Mouse (Mus musculus): ENCODE results near the gene Kazald1. TPM values are rescaled to one million over a fixed set of nuclear protein-coding genes. Genes with fewer than 3 reads are reported as not detected.
"Not testable (repeated sequence)": the region's sequence is repeated elsewhere in the genome, so short reads cannot be mapped to it uniquely, and the experiment has no call there.

The Kazald1 gene
- total RNA-seq (2021), result 1 to 10 TPM; 7.5 TPM
- long read RNA-seq, experiment 1, partial matches to known transcripts, result 3 of 10 reads
- long read RNA-seq, experiment 1, other reads (novel, unspliced or antisense), result 3 of 10 reads
- long read RNA-seq, experiment 2, partial matches to known transcripts, result 3 of 7 reads
- long read RNA-seq, experiment 2, other reads (novel, unspliced or antisense), result 2 of 7 reads

DNA sequence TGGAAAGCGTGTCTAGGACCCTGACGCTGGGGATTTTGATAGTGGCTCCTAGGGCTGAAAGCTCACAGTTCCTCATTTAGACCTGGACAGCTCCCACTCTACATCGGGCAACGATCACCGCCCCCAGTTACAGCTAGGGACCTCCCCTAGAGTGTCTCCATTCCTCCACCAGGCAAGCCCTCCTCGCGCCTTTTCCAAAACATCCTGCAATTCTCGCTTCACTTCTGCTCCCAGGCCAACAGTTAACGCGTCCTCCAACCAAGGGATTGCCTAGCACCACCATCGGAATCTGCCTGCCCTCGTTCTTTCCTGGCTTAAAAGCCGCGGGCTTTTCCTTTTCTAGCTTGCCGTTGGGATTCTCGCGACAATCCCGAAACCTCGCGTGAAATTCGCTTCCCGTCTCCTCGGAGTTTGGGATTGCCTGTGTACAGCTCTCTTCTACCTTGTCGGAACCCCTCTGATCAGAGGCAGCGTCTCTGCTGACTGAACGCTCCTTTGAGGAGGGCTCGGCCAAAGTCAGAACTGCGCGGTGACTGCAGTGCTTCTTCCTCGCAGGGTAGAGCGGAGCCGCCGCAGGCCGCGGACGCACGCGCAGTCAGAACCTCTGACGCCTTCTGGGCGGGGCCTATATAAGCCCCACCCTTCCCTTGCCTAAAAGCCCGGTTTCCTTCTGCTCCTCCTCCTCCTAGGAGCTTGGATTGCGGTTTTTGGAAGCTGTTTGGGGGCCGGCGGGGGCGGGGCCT lies at the start of gene Kazald1:
TSS of gene Kazald1 (plus strand) at position 662 of the 743 bp plus-strand sequence.
- peak; percentile 82 to 84 for DNase-seq (ENCODE audit: low spot score in 2 of 2)

DNA sequence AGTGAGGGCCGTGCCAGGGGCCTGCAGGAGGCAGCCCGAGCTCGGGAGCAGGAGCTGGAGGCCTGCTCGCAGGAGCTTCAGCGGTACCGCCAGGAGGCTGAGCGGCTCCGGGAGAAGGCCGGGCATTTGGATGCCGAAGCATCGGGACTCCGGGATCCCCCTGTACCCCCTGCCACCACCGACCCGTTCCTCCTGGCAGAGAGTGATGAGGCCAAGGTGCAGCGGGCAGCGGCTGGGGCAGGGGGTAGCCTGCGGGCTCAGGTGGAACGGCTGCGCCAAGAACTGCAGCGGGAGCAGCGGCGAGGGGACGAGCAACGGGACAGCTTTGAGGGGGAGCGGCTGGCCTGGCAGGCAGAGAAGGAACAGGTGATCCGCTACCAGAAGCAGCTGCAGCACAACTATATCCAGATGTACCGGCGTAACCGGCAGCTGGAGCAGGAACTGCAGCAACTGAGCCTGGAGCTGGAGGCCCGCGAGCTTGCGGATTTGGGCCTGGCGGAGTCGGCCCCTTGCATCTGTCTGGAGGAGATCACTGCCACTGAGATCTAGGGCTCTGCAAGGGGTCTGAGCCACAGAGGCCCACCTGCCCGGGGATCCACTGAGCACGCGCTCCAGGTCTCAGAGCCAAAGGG lies 49.0 kb upstream of the Kazald1 start:
- DNase-seq (ENCODE audit: low spot score in 2 of 2), result no peak

DNA sequence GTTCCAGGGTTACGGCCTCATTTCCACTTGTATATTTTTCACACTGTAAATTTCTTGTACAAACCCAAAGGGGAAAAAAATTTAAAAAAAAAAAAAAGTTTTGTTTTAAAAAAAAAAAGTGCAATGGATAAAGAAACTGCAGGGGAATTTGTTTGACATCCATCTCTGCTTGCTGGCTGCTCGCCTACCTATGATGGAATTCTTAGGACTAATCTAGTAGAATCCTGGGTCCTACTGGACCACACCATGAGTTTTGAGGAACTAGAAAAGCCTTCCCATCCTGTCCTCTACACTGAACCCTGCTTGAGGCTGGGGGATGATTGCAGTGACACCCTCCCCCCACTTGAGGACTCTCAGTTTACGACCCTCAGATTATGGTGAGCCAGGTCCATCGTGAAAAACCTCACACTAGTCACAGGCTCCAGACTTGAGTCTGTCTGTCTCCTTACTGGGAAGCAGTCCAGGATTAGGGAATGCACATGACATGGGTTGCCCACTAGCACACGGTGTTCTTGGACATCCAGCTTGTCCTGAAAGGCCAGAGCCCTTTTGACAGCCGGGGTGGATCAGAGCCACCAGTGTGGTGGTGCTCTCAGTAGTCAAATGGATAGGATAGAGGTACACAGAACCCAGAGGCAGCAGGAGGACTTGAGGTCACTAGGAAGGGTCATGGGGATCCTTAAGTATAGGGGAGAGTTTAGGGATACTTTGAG lies 47.9 kb upstream of the Kazald1 start:
- DNase-seq (ENCODE audit: low spot score in 2 of 2), result no peak

DNA sequence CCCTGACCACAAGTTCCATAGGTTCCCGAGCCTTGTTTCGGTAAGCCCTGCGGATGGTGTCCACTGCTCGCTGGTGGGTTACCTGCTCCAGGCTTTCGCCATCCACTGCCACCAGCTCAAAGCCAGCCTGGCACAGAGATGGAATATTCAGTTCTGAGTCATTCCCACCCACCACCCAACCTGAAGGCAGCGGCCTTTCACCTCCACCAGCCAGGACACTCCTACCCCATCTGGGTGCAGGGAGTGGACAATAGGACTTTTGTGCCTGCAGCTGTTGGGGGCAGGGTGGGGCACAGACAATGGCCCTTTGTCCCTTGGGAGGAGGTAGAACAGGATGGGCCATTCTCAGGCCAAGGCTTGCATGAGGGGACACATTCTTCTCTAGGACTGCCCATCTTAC lies 47.2 kb upstream of the Kazald1 start:
- no peak for DNase-seq (ENCODE audit: low spot score in 2 of 2)

DNA sequence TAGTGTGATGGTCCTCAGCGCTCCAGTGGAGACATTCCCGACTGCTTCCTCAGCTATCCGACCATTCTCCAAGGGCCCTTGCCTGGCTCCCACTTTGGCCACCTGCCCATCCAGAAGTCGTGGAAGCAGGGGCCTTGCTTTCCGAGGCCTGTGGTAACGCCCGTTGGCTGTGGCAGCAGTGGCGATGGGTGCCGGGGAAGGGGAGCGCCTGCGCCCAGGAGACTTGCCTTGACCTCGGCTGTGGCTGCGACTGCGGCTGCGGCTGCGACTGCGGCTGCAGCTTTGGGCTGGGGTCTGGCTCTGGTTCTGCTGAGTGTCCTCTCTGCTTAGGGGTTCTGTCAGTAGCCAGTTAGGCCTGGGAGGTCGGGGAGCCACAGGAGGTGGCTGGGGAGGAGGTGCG lies 46.3 kb upstream of the Kazald1 start:
- DNase-seq (ENCODE audit: low spot score in 2 of 2), result no peak

DNA sequence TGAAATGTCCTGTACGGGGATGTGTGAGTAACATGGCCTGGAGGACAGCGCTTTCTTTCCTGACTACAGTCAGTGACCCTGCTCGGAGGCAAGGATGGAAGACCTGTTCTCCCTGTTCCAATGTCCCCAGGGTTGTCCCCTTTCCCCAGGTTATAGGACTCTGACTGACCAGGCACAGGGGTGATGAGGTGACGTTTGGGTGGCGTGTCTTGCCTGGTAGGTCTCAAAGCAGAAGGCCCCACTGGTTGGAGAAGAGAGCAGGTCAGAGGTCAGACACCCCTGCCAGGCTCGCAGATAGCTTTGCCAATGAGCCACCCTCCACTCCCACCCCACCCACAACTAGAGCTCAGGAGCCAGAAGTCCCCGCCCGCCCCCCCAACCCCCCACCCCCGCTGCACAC lies 45.5 kb upstream of the Kazald1 start:
- DNase-seq (ENCODE audit: low spot score in 2 of 2), result no peak

DNA sequence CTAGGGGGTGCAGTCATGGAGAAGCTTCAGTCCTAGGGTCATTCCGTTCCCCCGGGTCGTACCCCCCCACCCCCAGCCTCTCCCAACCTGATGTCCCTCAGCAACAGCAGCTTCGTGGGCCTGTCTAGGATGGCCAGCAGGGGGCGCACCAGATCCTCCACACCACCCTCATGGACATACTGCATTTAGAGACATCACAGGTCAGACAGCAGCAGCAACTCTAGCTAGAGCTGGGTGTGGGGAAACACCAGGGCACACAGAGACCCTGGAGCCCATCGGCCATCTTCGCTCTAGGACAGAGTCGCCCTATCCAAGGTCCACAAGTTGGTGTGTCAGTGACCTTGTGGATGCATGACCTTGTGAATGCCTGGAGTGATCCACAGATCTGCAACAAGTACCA lies 44.9 kb upstream of the Kazald1 start:
- DNase-seq (ENCODE audit: low spot score in 2 of 2), result no peak

DNA sequence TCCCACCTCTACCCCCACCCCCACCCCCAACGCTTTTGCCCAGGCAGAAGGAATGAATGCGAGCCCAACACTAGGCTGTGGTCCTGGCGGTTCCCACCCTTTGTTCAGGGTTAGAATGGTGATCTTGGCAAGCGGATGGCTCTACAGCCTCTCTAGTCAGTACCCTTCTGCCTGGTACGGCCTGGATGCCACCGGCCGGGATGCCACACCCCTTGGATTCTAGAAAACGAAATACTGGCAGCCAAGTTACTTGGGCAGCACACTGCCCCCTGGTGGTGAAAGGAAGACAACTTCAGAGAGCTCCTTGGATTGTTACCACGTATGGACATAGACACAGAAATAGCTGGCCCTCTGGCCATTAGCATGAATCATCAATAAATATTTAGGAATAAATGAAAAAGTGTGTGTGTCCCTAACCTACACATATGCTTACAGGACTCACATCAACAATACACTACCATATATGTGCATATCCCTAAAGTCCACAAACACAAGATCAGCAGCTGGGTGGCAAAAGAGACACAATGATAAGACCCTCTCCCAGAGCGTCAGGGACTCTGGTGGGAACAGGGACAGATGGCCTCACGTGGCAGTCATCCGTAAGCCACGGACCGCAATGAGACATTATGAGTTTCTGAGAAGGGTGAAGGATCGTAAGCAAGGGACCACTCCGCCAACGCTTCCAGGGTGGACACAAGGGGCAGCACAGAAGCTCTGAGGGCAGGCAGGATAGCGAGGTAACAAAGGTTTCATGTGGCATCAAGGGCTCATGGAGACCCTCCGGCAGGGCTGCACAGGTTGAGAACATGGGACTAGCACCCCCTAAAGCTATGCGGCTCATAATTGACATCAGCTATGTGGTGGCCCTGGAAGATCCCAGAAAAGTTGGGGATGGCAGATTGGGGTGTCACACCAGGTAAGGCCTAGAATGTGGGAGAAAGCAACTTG lies 44.0 kb upstream of the Kazald1 start:
- no peak for DNase-seq (ENCODE audit: low spot score in 2 of 2)

DNA sequence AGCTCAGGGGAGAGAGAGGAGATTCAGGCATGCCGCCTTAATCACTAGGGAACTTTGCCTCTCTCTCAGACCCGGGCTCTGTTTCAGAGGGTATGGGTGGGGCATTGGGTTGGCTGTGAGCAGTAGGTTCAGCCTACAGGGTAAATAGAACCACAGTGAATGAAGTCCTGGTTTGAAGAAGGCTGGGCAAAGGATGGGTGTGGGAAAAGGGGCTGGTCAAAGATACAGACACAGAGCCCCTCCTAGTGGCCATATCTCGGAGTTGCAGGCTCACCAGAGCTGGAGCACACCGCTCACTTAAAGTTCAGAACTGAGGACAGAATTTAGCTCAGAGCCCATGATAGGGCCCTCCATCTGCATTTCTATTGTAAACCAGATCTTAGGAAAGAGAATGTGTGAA lies 43.3 kb upstream of the Kazald1 start:
- DNase-seq (ENCODE audit: low spot score in 2 of 2), result no peak

DNA sequence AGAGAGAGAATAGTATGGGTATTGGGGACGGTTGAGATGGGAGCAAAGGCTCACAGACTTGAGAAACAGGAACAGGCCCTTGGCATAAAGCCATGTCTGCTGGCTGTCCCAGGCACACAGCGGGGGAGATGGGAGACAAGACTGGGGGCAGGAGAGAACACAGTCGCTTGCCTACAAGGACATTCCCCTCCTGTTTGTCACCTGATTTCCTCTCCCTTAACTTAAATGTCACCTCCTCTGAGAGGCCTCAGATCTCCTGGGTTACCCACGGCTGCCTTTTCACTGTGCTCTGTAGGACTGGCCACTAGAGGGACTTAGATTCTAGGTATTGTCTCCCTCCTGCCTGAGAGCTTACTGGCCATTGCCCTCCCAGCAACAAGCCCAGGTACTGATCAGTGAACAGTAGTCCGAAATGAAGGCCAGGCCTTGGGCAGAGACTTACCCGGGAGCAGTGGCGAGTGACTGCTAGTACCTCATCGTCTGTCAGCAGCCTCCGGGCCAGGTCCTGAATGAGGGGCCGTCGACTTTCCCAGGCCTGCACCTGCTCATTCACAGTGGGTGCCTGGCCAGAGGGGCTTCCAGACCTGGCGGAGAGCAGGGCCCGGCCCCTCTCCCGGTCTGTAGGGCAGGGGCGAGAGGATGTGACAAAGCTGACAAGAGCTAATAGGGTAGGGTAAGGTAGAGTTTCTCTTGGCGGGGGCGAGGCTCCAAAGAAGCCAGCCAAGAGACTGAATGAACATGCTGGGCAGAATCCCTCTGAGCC lies 42.3 kb upstream of the Kazald1 start:
- no peak for DNase-seq (ENCODE audit: low spot score in 2 of 2)

DNA sequence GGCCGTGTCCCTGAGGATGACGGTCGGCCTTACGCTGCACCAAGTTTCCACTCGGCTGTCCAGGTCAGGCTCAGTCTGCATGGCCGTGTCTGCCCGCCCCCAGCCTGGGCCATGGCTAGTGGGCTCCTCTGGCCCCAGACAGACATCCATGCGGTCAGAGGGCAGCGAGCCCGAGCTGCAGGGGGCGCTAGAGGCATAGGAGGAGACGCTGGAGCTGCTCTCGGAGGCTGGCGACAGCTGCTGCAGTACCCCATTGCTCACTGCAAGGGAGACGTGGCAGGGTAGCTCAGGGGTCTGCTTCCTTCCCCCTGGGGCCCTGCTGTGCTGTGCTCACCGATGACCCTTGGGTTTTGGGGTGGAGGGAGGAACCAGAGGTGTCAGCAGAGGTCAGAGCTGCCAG lies 38.2 kb upstream of the Kazald1 start:
- no peak for DNase-seq (ENCODE audit: low spot score in 2 of 2)

DNA sequence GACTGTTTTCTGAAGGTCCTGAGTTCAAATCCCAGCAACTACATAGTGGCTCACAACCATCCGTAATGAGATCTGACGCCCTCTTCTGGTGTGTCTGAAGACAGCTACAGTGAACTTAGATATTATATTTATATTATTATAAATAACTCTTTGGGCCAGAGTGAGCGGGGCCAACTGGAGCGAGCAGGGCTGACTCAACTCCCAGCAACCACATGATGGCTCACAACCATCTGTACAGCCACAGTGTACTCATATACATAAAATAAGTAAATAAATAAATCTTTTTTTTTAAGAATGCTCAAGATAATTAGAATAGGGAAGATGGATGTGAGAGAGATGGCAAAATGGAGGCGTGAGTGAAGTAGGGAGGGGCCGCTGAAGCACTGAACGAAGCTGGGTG lies 36.8 kb upstream of the Kazald1 start:
- not testable (repeated sequence) for DNase-seq (ENCODE audit: low spot score in 2 of 2)

DNA sequence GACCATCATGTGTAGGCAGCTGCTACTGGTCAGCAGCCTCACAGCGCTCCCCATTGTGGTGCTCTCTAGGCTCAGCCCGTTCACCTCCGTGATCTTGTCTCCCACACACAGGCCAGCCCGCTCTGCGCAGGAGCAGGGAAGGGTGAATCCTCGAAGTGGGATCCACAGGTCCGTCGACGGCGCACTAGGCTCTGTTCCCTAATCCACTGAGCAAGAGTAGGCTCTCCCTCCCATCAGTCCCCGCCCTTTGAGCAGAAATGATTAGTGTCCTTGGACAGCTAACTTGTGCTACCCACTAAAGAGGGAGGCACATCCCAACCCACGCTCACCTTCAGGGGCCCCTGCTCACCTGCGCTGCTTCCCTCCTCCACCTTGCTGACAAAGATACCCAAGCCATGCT lies 34.8 kb upstream of the Kazald1 start:
- no peak for DNase-seq (ENCODE audit: low spot score in 2 of 2)

DNA sequence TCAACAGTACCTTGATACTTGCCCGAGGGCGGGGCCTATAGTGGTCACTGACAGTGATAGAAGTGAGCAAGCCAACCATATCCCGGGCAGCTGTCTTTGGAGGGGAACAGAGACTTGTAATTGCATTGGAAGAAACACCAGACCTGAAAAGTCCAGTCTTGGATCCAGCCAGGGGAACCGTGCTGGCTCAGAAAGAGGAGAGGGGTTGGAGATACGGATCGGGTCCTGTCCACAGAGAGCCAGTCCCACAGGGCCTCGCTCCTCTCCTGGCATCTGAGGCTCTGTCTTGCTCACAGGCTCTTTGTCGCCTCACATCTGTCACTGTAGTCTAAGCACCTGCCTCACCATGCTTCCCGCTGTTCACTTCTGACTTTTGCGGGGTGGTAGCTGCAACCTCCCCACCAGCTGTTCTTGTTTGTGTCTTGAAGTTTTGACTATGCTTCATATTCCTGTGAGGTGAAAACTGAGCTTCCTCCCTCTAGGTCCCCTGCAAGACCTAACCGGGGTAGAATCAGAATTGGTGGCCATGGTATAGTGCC lies 30.6 kb upstream of the Kazald1 start:
- no peak for DNase-seq (ENCODE audit: low spot score in 2 of 2)

DNA sequence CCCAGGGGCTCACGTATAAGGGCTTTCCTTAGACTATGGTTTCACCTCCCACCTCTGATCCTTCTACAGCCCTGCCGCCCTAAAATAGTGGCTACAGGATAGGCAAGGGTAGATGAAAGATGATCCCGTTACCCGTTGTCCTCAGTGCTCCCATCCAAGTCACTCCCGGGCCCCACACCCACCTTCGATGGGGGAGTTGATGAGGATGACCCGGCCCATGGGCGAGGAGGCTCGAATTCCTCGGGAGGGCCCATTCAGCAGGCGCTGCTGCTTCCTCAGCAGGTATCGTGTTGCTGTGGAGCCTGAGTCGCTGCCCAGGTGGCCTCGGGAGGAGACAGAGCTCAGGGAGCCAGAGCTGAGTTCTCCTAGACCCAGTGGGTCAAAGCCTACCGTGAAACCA lies 29.8 kb upstream of the Kazald1 start:
- DNase-seq (ENCODE audit: low spot score in 2 of 2), result no peak

DNA sequence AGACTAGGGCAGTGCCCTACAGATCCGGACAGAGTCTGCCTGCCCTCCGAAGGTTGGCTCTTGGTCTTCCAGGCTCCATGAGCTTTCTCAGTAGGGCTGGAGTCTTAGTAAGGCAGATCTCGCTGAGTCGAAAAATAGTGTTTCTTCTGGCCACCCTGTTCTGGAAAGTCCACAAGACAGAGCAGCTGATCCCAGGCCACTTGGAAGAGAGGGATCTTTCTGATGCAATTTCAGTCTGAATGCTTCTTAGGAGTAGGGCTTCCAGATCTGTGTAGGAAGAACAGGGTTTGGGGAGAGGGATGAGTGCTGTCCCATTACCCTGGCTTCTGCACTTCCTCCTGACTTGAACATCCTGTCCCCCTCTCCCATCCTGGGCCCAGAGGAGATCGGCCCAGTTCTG lies 29.4 kb upstream of the Kazald1 start, which contains the start of gene Pdzd7:
TSS of gene Pdzd7 (minus strand) at position 67 of the 400 bp plus-strand sequence.
- DNase-seq (ENCODE audit: low spot score in 2 of 2), result no peak

DNA sequence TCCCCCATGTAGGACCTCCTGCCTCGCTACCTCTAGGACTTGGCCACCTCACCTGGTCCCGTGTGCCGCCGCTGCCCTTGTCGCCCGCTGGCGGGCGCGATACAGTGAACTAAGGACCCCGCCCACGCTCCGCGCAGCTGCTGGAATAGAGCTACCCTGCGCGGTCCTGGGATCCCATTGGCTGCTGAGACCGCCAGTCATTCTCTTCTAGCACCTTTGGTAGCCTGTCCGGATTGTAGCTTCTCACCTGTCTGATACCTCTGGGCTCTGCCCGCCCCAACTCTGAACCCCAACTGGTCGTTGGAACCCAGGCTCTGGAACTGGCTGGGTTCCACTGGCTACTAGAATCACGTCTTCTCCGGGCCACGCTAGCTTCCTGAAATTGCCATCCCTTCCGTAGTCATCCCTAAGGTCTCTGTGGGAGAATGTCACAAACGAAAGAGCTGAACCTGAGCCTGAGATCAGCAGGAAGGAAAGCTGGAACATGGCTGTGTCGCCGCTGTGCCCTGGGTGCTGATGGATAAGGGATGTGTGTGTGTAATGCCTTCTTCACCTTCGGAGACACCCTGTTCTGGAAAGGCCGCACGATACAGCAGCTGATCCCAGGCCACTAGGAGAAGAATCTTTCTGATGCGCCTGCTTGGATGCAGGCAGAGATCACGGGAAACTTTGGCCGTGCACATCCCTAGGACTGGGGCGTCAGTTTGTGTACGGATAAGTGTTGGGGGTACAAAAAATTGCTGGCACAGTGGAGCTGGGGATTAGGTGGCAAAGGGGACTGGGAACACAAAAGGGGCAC lies 28.3 kb upstream of the Kazald1 start:
- DNase-seq (ENCODE audit: low spot score in 2 of 2), result no peak

DNA sequence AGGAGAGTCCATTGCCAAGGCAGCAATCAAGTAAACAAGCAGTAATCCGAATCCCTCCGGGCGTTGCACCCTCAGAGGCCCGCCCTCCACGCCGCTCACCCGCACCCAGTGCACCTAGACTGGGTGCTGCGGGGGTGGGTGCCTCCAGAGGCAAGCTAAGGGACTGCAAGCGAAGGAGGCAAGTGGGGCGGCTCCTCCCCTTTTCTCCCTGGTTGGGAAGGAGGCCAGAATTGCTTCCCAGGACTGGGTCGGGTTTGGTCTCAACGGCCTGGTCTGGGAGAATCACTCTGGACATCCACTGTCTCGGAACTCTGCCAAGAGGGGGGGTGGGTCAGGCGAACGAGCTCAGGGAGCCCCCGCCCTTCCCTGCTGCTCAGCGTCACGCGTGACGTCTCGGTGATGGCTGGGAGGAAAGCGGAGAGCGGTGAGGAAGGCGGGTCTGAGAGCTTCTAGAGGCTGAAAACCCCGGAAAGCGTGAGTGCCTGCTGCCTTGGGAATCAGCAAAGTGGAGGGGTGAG lies 27.6 kb upstream of the Kazald1 start, which contains the start of gene Sfxn3:
TSS of gene Sfxn3 (plus strand) at position 87 of the 518 bp plus-strand sequence.
- DNase-seq (ENCODE audit: low spot score in 2 of 2), result peak; percentile 80 to 90

Data from adrenal gland, postnatal 4 days (tissue).